Mouse (Mus musculus) embryo, embryonic 11.5 days (tissue): ENCODE measurements at regions not wholly inside any gene's neighbourhood (a gene's known extent, or its start where the extent isn't known, plus 50 kb on each side); places are given as distances from the start of the nearest gene placed in this dataset.

ENCODE experiments used
- DNase-seq: peaks from one replicate; pipeline ENCODE4 v3.0.0-alpha.2; 2012; ENCODE audit warnings: low read depth, low spot score

GRCm38 (mm10) chr15:60632789-60633456 is 220.7 kb downstream of the Fam84b start:
- DNase-seq, result no peak

GRCm38 (mm10) chr15:60630756-60631402 is 222.7 kb downstream of the Fam84b start:
- DNase-seq, result no peak

GRCm38 (mm10) chr15:60618801-60619200 is 234.8 kb downstream of the Fam84b start:
- no peak for DNase-seq

GRCm38 (mm10) chr15:60617371-60617770 is 236.2 kb downstream of the Fam84b start:
- no peak for DNase-seq

- DNase-seq, result no peak
Measured at GRCm38 (mm10) chr15:60601885-60602284, 251.7 kb downstream of the Fam84b start.

GRCm38 (mm10) chr15:60577084-60577483 is 276.5 kb downstream of the Fam84b start:
- no peak for DNase-seq

GRCm38 (mm10) chr15:60566267-60566666 is 287.3 kb downstream of the Fam84b start:
- no peak for DNase-seq

- peak; percentile 3 for DNase-seq
Measured at GRCm38 (mm10) chr15:60565017-60565416, 288.6 kb downstream of the Fam84b start.

GRCm38 (mm10) chr15:60560641-60561040 is 292.9 kb downstream of the Fam84b start:
- DNase-seq, result no peak

GRCm38 (mm10) chr15:60555691-60556090 is 297.9 kb downstream of the Fam84b start:
- DNase-seq, result no peak

- no peak for DNase-seq
Measured at GRCm38 (mm10) chr15:60554587-60554986, 299.0 kb downstream of the Fam84b start.

GRCm38 (mm10) chr15:60548045-60548444 is 305.5 kb downstream of the Fam84b start:
- no peak for DNase-seq

- no peak for DNase-seq
Measured at GRCm38 (mm10) chr15:60537191-60537590, 316.4 kb downstream of the Fam84b start.

- no peak for DNase-seq
Measured at GRCm38 (mm10) chr15:60534701-60535100, 318.9 kb downstream of the Fam84b start.

GRCm38 (mm10) chr15:60516810-60517209 is 336.8 kb downstream of the Fam84b start:
- no peak for DNase-seq

GRCm38 (mm10) chr15:60476755-60477310 is 376.7 kb downstream of the Fam84b start:
- DNase-seq, result no peak

- no peak for DNase-seq
Measured at GRCm38 (mm10) chr15:60475086-60475485, 378.5 kb downstream of the Fam84b start.

GRCm38 (mm10) chr15:60431916-60432315 is 415.5 kb upstream of the 4933412E24Rik start:
- no peak for DNase-seq

- no peak for DNase-seq
Measured at GRCm38 (mm10) chr15:60419081-60419480, 402.7 kb upstream of the 4933412E24Rik start.

GRCm38 (mm10) chr15:60392267-60392666 is 375.9 kb upstream of the 4933412E24Rik start:
- DNase-seq, result no peak

- DNase-seq, result no peak
Measured at GRCm38 (mm10) chr15:60390336-60390735, 373.9 kb upstream of the 4933412E24Rik start.

GRCm38 (mm10) chr15:60387962-60388361 is 371.5 kb upstream of the 4933412E24Rik start:
- DNase-seq, result no peak
